Mouse (Mus musculus) erythroblast, embryonic 14.5 days (primary cell): ENCODE results near the gene Dkc1. TPM values are rescaled to one million over a fixed set of nuclear protein-coding genes. Genes with fewer than 3 reads are reported as not detected.

ENCODE experiments used
- H3K27me3 ChIP-seq: 2 replicates; pipeline ENCODE4 v1.6.1; 2012; ENCODE audit warnings: inconsistent platforms; ENCODE audit not compliant: control insufficient read depth
- H3K36me3 ChIP-seq: 2 replicates; pipeline ENCODE4 v1.6.1; 2012; ENCODE audit warnings: mild to moderate bottlenecking, inconsistent platforms; ENCODE audit not compliant: control insufficient read depth
- H3K4me1 ChIP-seq: 2 replicates; pipeline ENCODE4 v1.6.1; 2012; ENCODE audit warnings: inconsistent platforms; ENCODE audit not compliant: control insufficient read depth
- H3K4me3 ChIP-seq: replicated peaks from 2 replicates; pipeline ENCODE3; 2012; ENCODE audit warnings: moderate library complexity, mild to moderate bottlenecking, inconsistent platforms
- H3K9me3 ChIP-seq: 2 replicates; pipeline ENCODE4 v1.6.1; 2012; ENCODE audit warnings: low read length, inconsistent platforms, mixed read lengths; ENCODE audit not compliant: control insufficient read depth
- GATA1 ChIP-seq: IDR thresholded peaks from 2 replicates; pipeline ENCODE4 v1.6.1; 2012; ENCODE audit warnings: low read length, inconsistent platforms, mixed read lengths
- TAL1 ChIP-seq: IDR thresholded peaks from 3 replicates; pipeline ENCODE4 v1.6.1; 2012; ENCODE audit warnings: low read length, inconsistent platforms, mixed read lengths
- polyA plus RNA-seq: library from polyadenylated mRNA; stranded (reverse); fragments of >175 nt; gene quantifications from 2 replicates; pipeline ENCODE4 v1.2.3, GENCODE M21; 2012

The Dkc1 gene
- polyA plus RNA-seq, 1 experiment, result 1.1 TPM

- H3K9me3 ChIP-seq, result peaks cover 7% of the 10 kb centered on the region; the same call in 1 of the 2 replicates
- no peaks in the 10 kb centered on the region for H3K27me3 ChIP-seq
- TF ChIP-seq GATA1, result no peak
- peaks cover 34% of the 10 kb centered on the region for H3K36me3 ChIP-seq
- peak overlapping the region; percentile 84 for H3K4me3 ChIP-seq
- peaks cover 19% of the 10 kb centered on the region for H3K4me1 ChIP-seq
Observed at GRCm38 (mm10) chrX:75096163-75096770, 613 bp downstream of the Dkc1 start.

- Histone ChIP-seq H3K27me3 (no peaks in the 10 kb centered on the region), H3K4me1 (peaks cover 19% of the 10 kb centered on the region), H3K36me3 (peaks cover 58% of the 10 kb centered on the region), H3K9me3 (peaks cover 7% of the 10 kb centered on the region; the same call in 1 of the 2 replicates), H3K4me3 (no peak overlapping the region)
- no peak for TF ChIP-seq GATA1
- TF ChIP-seq TAL1, result no peak
Observed at GRCm38 (mm10) chrX:75098799-75099198, 3.1 kb downstream of the Dkc1 start.

GRCm38 (mm10) chrX:75102293-75102692, 6.6 kb downstream of the Dkc1 start:
- Histone ChIP-seq H3K4me3 (no peak overlapping the region), H3K4me1 (peaks cover 15% of the 10 kb centered on the region), H3K27me3 (no peaks in the 10 kb centered on the region), H3K36me3 (peaks cover 91% of the 10 kb centered on the region), H3K9me3 (no peaks in the 10 kb centered on the region)
- no peak for TF ChIP-seq TAL1
- no peak for TF ChIP-seq GATA1

GRCm38 (mm10) chrX:75115550-75115949, 19.9 kb downstream of the Dkc1 start:
- H3K4me1 ChIP-seq, result peaks cover 57% of the 10 kb centered on the region
- H3K4me3 ChIP-seq, result peak overlapping the region; percentile 18
- no peak; the same call in 1 of the 2 replicates for TF ChIP-seq GATA1
- peak; percentile 35; the same call in 1 of the 3 replicates for TF ChIP-seq TAL1
- no peaks in the 10 kb centered on the region for H3K27me3 ChIP-seq
- peaks cover 100% of the 10 kb centered on the region for H3K36me3 ChIP-seq
- H3K9me3 ChIP-seq, result no peaks in the 10 kb centered on the region

GRCm38 (mm10) chrX:75125606-75126005, 30.0 kb downstream of the Dkc1 start:
- H3K27me3 ChIP-seq, result no peaks in the 10 kb centered on the region
- TF ChIP-seq TAL1, result no peak
- TF ChIP-seq GATA1, result no peak
- no peak overlapping the region for H3K4me3 ChIP-seq
- peaks cover 27% of the 10 kb centered on the region for H3K4me1 ChIP-seq
- H3K9me3 ChIP-seq, result no peaks in the 10 kb centered on the region
- peaks cover 80% of the 10 kb centered on the region for H3K36me3 ChIP-seq

GRCm38 (mm10) chrX:75126893-75127292, 31.2 kb downstream of the Dkc1 start:
- TF ChIP-seq TAL1 (no peak), GATA1 (no peak)
- Histone ChIP-seq H3K27me3 (no peaks in the 10 kb centered on the region; the same call in 1 of the 2 replicates), H3K9me3 (no peaks in the 10 kb centered on the region; the same call in 1 of the 2 replicates), H3K4me3 (peak overlapping the region; percentile 28), H3K36me3 (peaks cover 67% of the 10 kb centered on the region), H3K4me1 (peaks cover 31% of the 10 kb centered on the region)

GRCm38 (mm10) chrX:75128333-75128980, 32.8 kb downstream of the Dkc1 start:
- H3K9me3 ChIP-seq, result no peaks in the 10 kb centered on the region; the same call in 1 of the 2 replicates
- TF ChIP-seq GATA1 (no peak), TAL1 (no peak)
- peaks cover 55% of the 10 kb centered on the region for H3K36me3 ChIP-seq
- H3K4me1 ChIP-seq, result peaks cover 34% of the 10 kb centered on the region
- no peaks in the 10 kb centered on the region; the same call in 1 of the 2 replicates for H3K27me3 ChIP-seq
- peak overlapping the region; percentile 87 for H3K4me3 ChIP-seq

GRCm38 (mm10) chrX:75129474-75129873, 33.8 kb downstream of the Dkc1 start:
- Histone ChIP-seq H3K4me3 (peak overlapping the region; percentile 87), H3K36me3 (peaks cover 45% of the 10 kb centered on the region), H3K4me1 (peaks cover 34% of the 10 kb centered on the region), H3K27me3 (no peaks in the 10 kb centered on the region; the same call in 1 of the 2 replicates), H3K9me3 (no peaks in the 10 kb centered on the region; the same call in 1 of the 2 replicates)
- TF ChIP-seq TAL1, result no peak
- TF ChIP-seq GATA1, result peak; percentile 66

- TF ChIP-seq TAL1 (no peak), GATA1 (no peak)
- Histone ChIP-seq H3K9me3 (no peaks in the 10 kb centered on the region; the same call in 1 of the 2 replicates), H3K36me3 (peaks cover 34% of the 10 kb centered on the region), H3K4me3 (peak within 1 kb of the TSS; percentile 87), H3K4me1 (peaks cover 34% of the 10 kb centered on the region), H3K27me3 (no peaks in the 10 kb centered on the region; the same call in 1 of the 2 replicates)
Observed at GRCm38 (mm10) chrX:75130467-75131160, 35.0 kb downstream of the Dkc1 start, which contains the start of gene Mpp1. Gene Mpp1, minus strand, starts transcription at chrX:75131016.
